Mouse (Mus musculus): ENCODE data around the gene Tnfsf11. TPM values are rescaled to one million over a fixed set of nuclear protein-coding genes. Genes with fewer than 3 reads are reported as not detected.

Gene Tnfsf11
- polyA plus RNA-seq, 1 experiment from 2014 or later = 0.16 TPM

DNA sequence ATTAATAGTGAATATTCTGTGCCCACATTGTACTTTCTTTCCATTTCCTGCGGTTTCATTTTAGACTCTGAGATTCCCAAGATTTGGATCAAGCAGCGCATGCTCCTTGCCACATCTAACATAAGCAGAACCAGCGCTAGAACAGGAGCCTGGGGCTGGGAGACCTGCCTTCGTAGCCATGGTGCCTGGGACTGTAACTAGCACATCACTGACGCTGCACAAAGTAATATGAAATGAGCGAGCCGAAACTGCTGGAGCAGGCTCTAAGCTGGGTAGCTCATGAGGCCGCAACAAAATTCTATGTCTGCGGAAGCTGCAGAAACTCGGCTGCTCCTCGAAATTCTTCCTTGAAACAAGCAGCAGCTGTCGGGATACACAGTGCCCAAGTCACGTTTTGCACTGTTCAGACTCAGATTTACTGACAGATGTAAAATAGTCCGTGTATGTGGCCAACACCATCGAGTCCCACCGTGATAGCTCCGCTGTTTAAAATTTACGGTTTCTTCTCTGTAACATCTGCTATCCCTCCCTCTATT is 31.4 kb downstream of the Tnfsf11 start:
- DNase-seq (ENCODE audit: low spot score) = no peak
- H3K9me3 ChIP-seq = no peaks in the 10 kb centered on the region
- WGBS = 86% methylated on average over 18 of the region's 18 CpGs
- no peak overlapping the region for H3K27ac ChIP-seq
- H3K36me3 ChIP-seq = no peaks in the 10 kb centered on the region
- no peaks in the 10 kb centered on the region for H3K27me3 ChIP-seq (ENCODE audit: insufficient read depth, poor library complexity, severe bottlenecking)
- H3K4me3 ChIP-seq = no peak overlapping the region
- no peaks in the 10 kb centered on the region; the same call in 1 of the 2 replicates for H3K4me1 ChIP-seq

GRCm38 (mm10) chr14:78274851-78275250 is 33.0 kb downstream of the Tnfsf11 start:
- Histone ChIP-seq H3K27ac (no peak overlapping the region), H3K4me3 (no peak overlapping the region), H3K36me3 (no peaks in the 10 kb centered on the region), H3K9me3 (no peaks in the 10 kb centered on the region), H3K27me3 (ENCODE audit: insufficient read depth, poor library complexity, severe bottlenecking) (no peaks in the 10 kb centered on the region), H3K4me1 (no peaks in the 10 kb centered on the region; the same call in 1 of the 2 replicates)
- no peak for DNase-seq (ENCODE audit: low spot score)
- 87% methylated on average over 5 of the region's 5 CpGs for WGBS

DNA sequence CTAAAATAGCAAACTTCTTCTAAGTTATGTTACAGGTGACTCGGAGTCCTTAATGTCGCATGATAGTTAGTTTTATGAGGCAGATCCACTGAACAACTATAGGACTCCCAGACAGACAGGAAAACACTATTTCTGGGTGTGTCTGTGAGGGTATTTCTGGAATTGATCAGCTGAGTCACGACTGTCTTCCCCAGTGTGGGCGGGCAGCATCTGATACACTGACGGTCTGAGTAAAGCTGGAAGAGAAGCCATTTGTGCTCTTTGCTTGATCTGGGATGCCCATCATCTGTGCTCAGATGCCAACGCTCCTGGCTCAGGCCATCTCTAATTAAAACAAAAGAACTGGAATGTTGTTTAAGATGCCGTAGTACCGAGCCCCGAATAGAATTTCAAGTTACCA is 33.7 kb downstream of the Tnfsf11 start:
- 84% methylated on average over 9 of the region's 9 CpGs for WGBS
- Histone ChIP-seq H3K4me3 (no peak overlapping the region), H3K4me1 (no peaks in the 10 kb centered on the region; the same call in 1 of the 2 replicates), H3K27ac (no peak overlapping the region), H3K36me3 (no peaks in the 10 kb centered on the region), H3K9me3 (no peaks in the 10 kb centered on the region), H3K27me3 (ENCODE audit: insufficient read depth, poor library complexity, severe bottlenecking) (no peaks in the 10 kb centered on the region)
- DNase-seq (ENCODE audit: low spot score) = no peak

DNA sequence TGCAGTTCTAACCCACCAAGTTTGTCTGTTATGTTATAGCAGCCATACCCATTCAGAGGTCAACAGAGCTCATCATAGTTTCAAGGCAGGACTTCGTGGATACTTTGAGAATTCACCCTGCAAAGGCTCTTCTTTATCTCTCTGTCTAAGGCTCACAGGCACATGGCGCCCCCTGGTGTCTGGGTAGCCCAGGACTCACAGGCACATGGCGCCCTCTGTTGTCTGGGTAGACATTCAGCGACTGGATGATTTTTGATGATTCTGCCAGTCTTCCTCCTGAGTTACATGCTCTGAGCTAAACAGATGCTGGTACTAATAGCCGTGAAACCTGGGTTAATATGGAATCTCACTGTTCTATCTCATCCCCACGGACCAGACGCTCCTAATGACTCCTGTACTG is 34.3 kb downstream of the Tnfsf11 start:
- DNase-seq (ENCODE audit: low spot score) = no peak
- Histone ChIP-seq H3K9me3 (no peaks in the 10 kb centered on the region), H3K27ac (no peak overlapping the region), H3K4me1 (no peaks in the 10 kb centered on the region; the same call in 1 of the 2 replicates), H3K4me3 (no peak overlapping the region), H3K36me3 (no peaks in the 10 kb centered on the region), H3K27me3 (ENCODE audit: insufficient read depth, poor library complexity, severe bottlenecking) (no peaks in the 10 kb centered on the region)
- 75% methylated on average over 7 of the region's 7 CpGs for WGBS

GRCm38 (mm10) chr14:78264876-78265275 is 43.0 kb downstream of the Tnfsf11 start:
- Histone ChIP-seq H3K9me3 (no peaks in the 10 kb centered on the region), H3K4me1 (0 out of 2 replicates have a peak, but pooled peaks cover 14% of the 10 kb centered on the region), H3K4me3 (no peak overlapping the region), H3K27ac (no peak overlapping the region), H3K36me3 (no peaks in the 10 kb centered on the region), H3K27me3 (ENCODE audit: insufficient read depth, poor library complexity, severe bottlenecking) (no peaks in the 10 kb centered on the region)
- WGBS = 88% methylated on average over 6 of the region's 6 CpGs
- no peak for DNase-seq (ENCODE audit: low spot score)

GRCm38 (mm10) chr14:78262596-78262995 is 45.2 kb downstream of the Tnfsf11 start:
- H3K4me1 ChIP-seq = 0 out of 2 replicates have a peak, but pooled peaks cover 14% of the 10 kb centered on the region
- 48% methylated on average over 7 of the region's 7 CpGs for WGBS
- peak; percentile 68 for DNase-seq (ENCODE audit: low spot score)

GRCm38 (mm10) chr14:78261246-78261645 is 46.6 kb downstream of the Tnfsf11 start:
- no peak overlapping the region for H3K4me3 ChIP-seq
- no peaks in the 10 kb centered on the region for H3K9me3 ChIP-seq
- WGBS = 47% methylated on average over 7 of the region's 7 CpGs
- no peaks in the 10 kb centered on the region for H3K36me3 ChIP-seq
- H3K27me3 ChIP-seq (ENCODE audit: insufficient read depth, poor library complexity, severe bottlenecking) = no peaks in the 10 kb centered on the region
- H3K27ac ChIP-seq = no peak overlapping the region
- peak; percentile 80 for DNase-seq (ENCODE audit: low spot score)
- H3K4me1 ChIP-seq = 0 out of 2 replicates have a peak, but pooled peaks cover 14% of the 10 kb centered on the region

More at GRCm38 (mm10) chr14:78262596-78262995, 45.2 kb downstream of the Tnfsf11 start:
- no peak overlapping the region for H3K27ac ChIP-seq
- H3K27me3 ChIP-seq (ENCODE audit: insufficient read depth, poor library complexity, severe bottlenecking) = no peaks in the 10 kb centered on the region
- H3K36me3 ChIP-seq = no peaks in the 10 kb centered on the region
- no peak overlapping the region for H3K4me3 ChIP-seq
- no peaks in the 10 kb centered on the region for H3K9me3 ChIP-seq

DNA sequence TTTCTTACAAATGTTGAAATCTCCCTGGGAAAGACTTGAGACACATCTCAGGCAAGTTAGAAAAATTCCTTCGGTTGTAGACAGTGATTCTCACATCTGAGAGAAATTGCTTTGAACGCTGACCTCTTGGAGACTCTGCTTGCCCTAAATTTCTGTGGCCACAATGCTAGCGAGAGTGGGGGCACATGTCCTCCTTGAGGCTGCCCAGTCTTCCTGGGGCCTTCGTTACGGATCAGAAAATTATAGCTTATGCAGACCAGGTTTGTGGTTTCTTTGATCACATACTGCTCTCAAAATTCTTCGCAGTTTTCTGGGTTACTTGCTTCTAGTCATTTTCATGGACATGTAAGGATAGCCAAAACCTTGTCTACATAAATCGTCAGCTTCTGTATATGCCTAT is 53.8 kb downstream of the Tnfsf11 start:
- WGBS = 86% methylated on average over 7 of the region's 7 CpGs
- H3K9me3 ChIP-seq = no peaks in the 10 kb centered on the region
- no peaks in the 10 kb centered on the region for H3K4me1 ChIP-seq
- DNase-seq (ENCODE audit: low spot score) = no peak
- H3K4me3 ChIP-seq = no peak overlapping the region
- H3K36me3 ChIP-seq = no peaks in the 10 kb centered on the region
- H3K27ac ChIP-seq = no peak overlapping the region
- no peaks in the 10 kb centered on the region for H3K27me3 ChIP-seq (ENCODE audit: insufficient read depth, poor library complexity, severe bottlenecking)

DNA sequence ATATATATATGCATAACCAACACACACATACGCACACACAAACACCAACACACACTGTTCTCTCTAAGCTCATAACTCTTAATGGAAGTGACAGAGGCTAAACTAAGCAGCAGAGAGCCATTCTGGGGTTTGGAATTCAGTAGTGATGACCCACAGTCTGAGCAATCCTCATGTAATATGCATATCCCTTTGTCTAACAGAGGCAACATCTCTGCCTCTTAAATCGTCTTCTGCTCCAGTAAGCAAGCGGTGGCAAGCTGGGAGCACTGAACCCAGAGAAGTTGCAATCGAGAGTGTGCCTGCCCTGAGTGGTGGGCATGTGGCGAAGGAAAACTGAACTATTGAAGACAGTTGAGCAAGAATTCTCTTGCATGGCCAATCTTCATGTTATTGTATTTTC is 61.2 kb downstream of the Tnfsf11 start:
- 85% methylated on average over 5 of the region's 5 CpGs for whole genome bisulfite sequencing
- no peaks in the 10 kb centered on the region for H3K9me3 ChIP-seq
- no peak overlapping the region for H3K27ac ChIP-seq
- no peaks in the 10 kb centered on the region for H3K27me3 ChIP-seq (ENCODE audit: insufficient read depth, poor library complexity, severe bottlenecking)
- H3K4me3 ChIP-seq = no peak overlapping the region
- no peak for DNase-seq (ENCODE audit: low spot score)
- H3K36me3 ChIP-seq = no peaks in the 10 kb centered on the region
- H3K4me1 ChIP-seq = no peaks in the 10 kb centered on the region

GRCm38 (mm10) chr14:78244811-78245210 is 63.0 kb downstream of the Tnfsf11 start:
- H3K9me3 ChIP-seq = no peaks in the 10 kb centered on the region
- no peak overlapping the region for H3K27ac ChIP-seq
- DNase-seq (ENCODE audit: low spot score) = no peak
- H3K36me3 ChIP-seq = no peaks in the 10 kb centered on the region
- no peak overlapping the region for H3K4me3 ChIP-seq
- WGBS = 67% methylated on average over 4 of the region's 4 CpGs
- H3K27me3 ChIP-seq (ENCODE audit: insufficient read depth, poor library complexity, severe bottlenecking) = no peaks in the 10 kb centered on the region
- H3K4me1 ChIP-seq = no peaks in the 10 kb centered on the region

- Histone ChIP-seq H3K4me3 (no peak overlapping the region), H3K9me3 (no peaks in the 10 kb centered on the region), H3K4me1 (no peaks in the 10 kb centered on the region), H3K27ac (no peak overlapping the region), H3K36me3 (no peaks in the 10 kb centered on the region), H3K27me3 (ENCODE audit: insufficient read depth, poor library complexity, severe bottlenecking) (no peaks in the 10 kb centered on the region)
- DNase-seq (ENCODE audit: low spot score) = no peak
- WGBS = 83% methylated on average over 6 of the region's 6 CpGs
These were observed 68.5 kb downstream of the Tnfsf11 start for GRCm38 (mm10) chr14:78239346-78239745.

DNA sequence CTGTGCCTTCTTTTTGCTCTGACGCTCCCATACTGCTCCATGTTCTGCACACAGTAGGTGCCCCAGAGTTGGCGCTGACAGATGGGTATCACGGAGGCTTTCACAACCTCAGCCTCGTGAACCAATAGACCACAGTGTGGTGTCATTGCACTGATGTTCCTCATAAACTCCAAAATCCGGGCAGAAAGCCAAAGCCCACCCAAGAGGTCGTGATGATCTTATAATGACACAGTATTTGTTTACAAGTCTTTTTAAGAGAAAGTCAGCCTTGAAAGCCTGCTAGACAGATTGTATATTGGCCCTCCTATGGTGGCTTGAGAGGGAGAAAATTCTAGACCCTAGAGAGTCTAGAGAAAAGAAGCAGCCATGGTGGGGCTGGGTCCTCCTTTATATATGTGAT is 70.6 kb downstream of the Tnfsf11 start:
- Histone ChIP-seq H3K27me3 (ENCODE audit: insufficient read depth, poor library complexity, severe bottlenecking) (no peaks in the 10 kb centered on the region), H3K36me3 (no peaks in the 10 kb centered on the region), H3K27ac (no peak overlapping the region), H3K9me3 (no peaks in the 10 kb centered on the region), H3K4me1 (no peaks in the 10 kb centered on the region), H3K4me3 (no peak overlapping the region)
- no peak for DNase-seq (ENCODE audit: low spot score)
- 87% methylated on average over 6 of the region's 6 CpGs for WGBS

DNA sequence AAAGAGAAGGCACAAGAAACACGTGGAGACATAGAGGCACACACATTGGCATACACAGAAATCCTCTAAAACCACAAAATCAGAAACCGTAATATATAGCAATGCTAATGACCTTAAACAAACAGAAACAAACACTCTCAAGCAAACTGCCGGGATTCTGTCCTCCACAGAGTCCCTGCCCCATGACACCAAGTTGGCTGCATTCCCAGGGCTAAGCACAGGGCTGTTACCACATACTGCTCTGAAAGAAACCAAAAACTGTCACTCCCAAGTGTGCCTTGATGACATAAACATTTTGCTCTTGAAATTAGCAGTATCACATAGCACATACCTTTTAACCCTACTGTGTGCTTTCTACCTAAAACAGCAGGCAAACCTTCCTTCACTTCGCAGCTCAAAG is 71.7 kb downstream of the Tnfsf11 start:
- no peak for DNase-seq (ENCODE audit: low spot score)
- H3K27me3 ChIP-seq (ENCODE audit: insufficient read depth, poor library complexity, severe bottlenecking) = no peaks in the 10 kb centered on the region
- H3K4me1 ChIP-seq = no peaks in the 10 kb centered on the region
- no peaks in the 10 kb centered on the region for H3K9me3 ChIP-seq
- WGBS = 66% methylated on average over 4 of the region's 4 CpGs
- H3K4me3 ChIP-seq = no peak overlapping the region
- no peak overlapping the region for H3K27ac ChIP-seq
- no peaks in the 10 kb centered on the region for H3K36me3 ChIP-seq

DNA sequence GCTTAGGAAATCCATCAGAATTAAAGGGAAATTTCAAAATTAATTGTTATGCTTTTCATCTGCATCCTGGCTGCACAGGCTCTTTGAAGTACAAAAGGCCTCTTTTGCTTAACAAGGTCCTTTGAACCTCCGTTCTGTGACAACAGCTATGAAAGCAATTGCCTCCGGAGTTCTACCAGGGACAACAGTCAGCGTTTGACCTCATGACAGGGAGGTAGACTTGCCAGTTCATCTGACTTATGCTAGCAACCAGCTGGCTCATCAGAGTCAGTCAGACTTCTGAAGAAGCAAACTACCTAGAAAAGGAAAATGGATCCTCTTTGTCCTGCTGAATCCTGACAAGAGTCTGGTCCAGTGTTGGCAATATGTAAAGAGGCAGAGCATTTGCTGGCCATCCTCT is 72.5 kb downstream of the Tnfsf11 start:
- Histone ChIP-seq H3K4me1 (no peaks in the 10 kb centered on the region), H3K27me3 (ENCODE audit: insufficient read depth, poor library complexity, severe bottlenecking) (no peaks in the 10 kb centered on the region), H3K27ac (no peak overlapping the region), H3K9me3 (no peaks in the 10 kb centered on the region), H3K4me3 (no peak overlapping the region), H3K36me3 (no peaks in the 10 kb centered on the region)
- 62% methylated on average over 3 of the region's 3 CpGs for WGBS
- DNase-seq (ENCODE audit: low spot score) = no peak

Data from heart, embryonic 10.5 days (tissue).